Mouse (Mus musculus) liver, embryonic 14.5 days (tissue): ENCODE results near the gene Krt35.

Experiments used
- CTCF ChIP-seq: IDR thresholded peaks from 2 replicates; pipeline ENCODE4 v1.5.1; 2016; ENCODE audit warnings: antibody characterized with exemption, low read depth, control low read depth
- EP300 ChIP-seq: IDR thresholded peaks from 2 replicates; pipeline ENCODE4 v1.6.1; 2016; ENCODE audit warnings: antibody characterized with exemption, low read depth

- TF ChIP-seq CTCF = no peak
- TF ChIP-seq EP300 = no peak
Observed at GRCm38 (mm10) chr11:100046303-100046866, 49.7 kb downstream of the Krt35 start.
